ENCODE assay signal across 8 mouse cellular contexts in the genomic region with DNA sequence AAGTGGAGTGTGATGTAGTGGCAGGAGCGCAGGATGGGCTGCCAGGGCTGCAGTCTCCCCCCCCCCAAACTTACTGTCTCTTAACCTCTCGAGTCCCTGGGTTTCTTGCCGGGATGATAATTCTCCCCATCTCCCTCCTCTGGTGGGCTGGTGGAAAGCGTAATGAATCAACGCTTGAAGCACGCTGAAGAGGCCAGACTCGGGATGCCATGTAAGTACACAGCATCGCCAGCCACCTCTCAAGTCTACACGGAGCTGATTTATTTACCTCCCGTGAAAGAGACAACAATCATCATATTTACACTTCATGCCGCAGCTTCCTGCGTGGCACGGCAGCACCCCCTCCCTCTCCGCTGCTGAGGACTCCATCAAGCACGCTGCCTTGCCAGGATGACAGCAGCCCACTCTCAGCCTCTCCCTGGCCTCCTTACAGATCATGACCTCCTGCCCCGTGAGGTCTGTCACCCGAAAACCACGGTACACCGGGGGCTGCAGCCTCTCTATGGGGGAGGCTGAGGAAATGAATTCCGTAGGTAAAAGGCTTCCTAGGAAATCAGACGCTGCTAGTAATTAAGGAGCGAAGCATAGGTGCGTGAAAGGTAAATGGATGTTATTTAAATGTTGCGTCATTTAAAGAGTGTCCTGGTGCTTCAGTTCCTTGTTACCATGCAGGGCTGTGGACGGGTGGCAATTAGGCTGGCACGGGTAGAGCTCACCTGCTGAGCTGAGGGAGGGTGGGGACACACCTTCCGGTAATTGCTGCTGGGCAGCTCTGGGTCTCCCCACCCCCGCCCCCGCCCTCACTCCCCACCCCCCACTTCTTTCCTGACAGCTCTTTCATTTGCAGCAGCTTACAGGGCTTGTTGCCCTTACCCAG.
DNase-seq lines count a peak whose midpoint lies in the region; ATAC-seq lines count a peak whose summit lies in the region.

No protein-coding gene starts in this region.

- ATAC-seq in kidney, embryonic 15.5 days (replicated peaks; ENCODE audit: low FRiP score), result no peak
- ATAC-seq in embryonic facial prominence, embryonic 15.5 days (ENCODE audit: insufficient number of reproducible peaks, low FRiP score, low TSS enrichment, low read depth), result no peak
- ATAC-seq in intestine, embryonic 15.5 days, result no peak
- peak; percentile 33; the same call in 1 of the 2 replicates for ATAC-seq in neural tube, embryonic 12.5 days (ENCODE audit: low FRiP score, low read depth)

- no peaks in the 10 kb centered on the region for H3K9me3 ChIP-seq in kidney, embryonic 15.5 days (replicated peaks)
- H3K9me3 ChIP-seq in embryonic facial prominence, embryonic 15.5 days (replicated peaks), result no peaks in the 10 kb centered on the region
- no peaks in the 10 kb centered on the region for H3K9me3 ChIP-seq in intestine, embryonic 15.5 days
- H3K9me3 ChIP-seq in neural tube, embryonic 12.5 days, result no peaks in the 10 kb centered on the region

- H3K27me3 ChIP-seq in kidney, embryonic 15.5 days, result peaks cover 52% of the 10 kb centered on the region
- H3K27me3 ChIP-seq in embryonic facial prominence, embryonic 15.5 days, result peaks cover 30% of the 10 kb centered on the region
- H3K27me3 ChIP-seq in intestine, embryonic 15.5 days (replicated peaks), result peaks cover 27% of the 10 kb centered on the region
- peaks cover 43% of the 10 kb centered on the region for H3K27me3 ChIP-seq in neural tube, embryonic 12.5 days (replicated peaks)

- 6% methylated on average over 29 of the region's 29 CpGs for WGBS in kidney, embryonic 15.5 days
- WGBS in embryonic facial prominence, embryonic 15.5 days, result 9% methylated on average over 29 of the region's 29 CpGs
- 10% methylated on average over 29 of the region's 29 CpGs for WGBS in intestine, embryonic 15.5 days
- 5% methylated on average over 29 of the region's 29 CpGs for WGBS in neural tube, embryonic 12.5 days

- no peak overlapping the region for H3K27ac ChIP-seq in kidney, embryonic 15.5 days
- no peak overlapping the region for H3K27ac ChIP-seq in embryonic facial prominence, embryonic 15.5 days (replicated peaks)
- no peak overlapping the region for H3K27ac ChIP-seq in intestine, embryonic 15.5 days
- H3K27ac ChIP-seq in neural tube, embryonic 12.5 days, result no peak overlapping the region

- no peak for DNase-seq in kidney, postnatal 10 days
- no peak for DNase-seq in spleen, postnatal 36 days (ENCODE audit: low spot score in 2 of 2)
- no peak for DNase-seq in B cell, adult 2 months
- no peak for DNase-seq in adrenal gland, postnatal 25 days

- no peak overlapping the region for H3K9ac ChIP-seq in kidney, embryonic 15.5 days
- H3K9ac ChIP-seq in embryonic facial prominence, embryonic 15.5 days, result no peak overlapping the region
- no peak overlapping the region for H3K9ac ChIP-seq in intestine, embryonic 15.5 days
- H3K9ac ChIP-seq in neural tube, embryonic 12.5 days, result peak overlapping the region; percentile 38; the same call in 1 of the 2 replicates

- peak overlapping the region; percentile 46 for H3K4me2 ChIP-seq in kidney, embryonic 15.5 days
- H3K4me2 ChIP-seq in embryonic facial prominence, embryonic 15.5 days (replicated peaks), result peak overlapping the region; percentile 38
- H3K4me2 ChIP-seq in intestine, embryonic 15.5 days (replicated peaks), result peak overlapping the region; percentile 34
- H3K4me2 ChIP-seq in neural tube, embryonic 12.5 days (replicated peaks), result peak overlapping the region; percentile 49

- H3K4me1 ChIP-seq in kidney, embryonic 15.5 days, result peaks cover 31% of the 10 kb centered on the region
- peaks cover 37% of the 10 kb centered on the region for H3K4me1 ChIP-seq in embryonic facial prominence, embryonic 15.5 days
- peaks cover 15% of the 10 kb centered on the region for H3K4me1 ChIP-seq in intestine, embryonic 15.5 days (replicated peaks)
- H3K4me1 ChIP-seq in neural tube, embryonic 12.5 days, result peaks cover 39% of the 10 kb centered on the region

- H3K36me3 ChIP-seq in kidney, embryonic 15.5 days, result no peaks in the 10 kb centered on the region
- no peaks in the 10 kb centered on the region for H3K36me3 ChIP-seq in embryonic facial prominence, embryonic 15.5 days
- no peaks in the 10 kb centered on the region for H3K36me3 ChIP-seq in intestine, embryonic 15.5 days
- H3K36me3 ChIP-seq in neural tube, embryonic 12.5 days, result no peaks in the 10 kb centered on the region

- H3K4me3 ChIP-seq in kidney, embryonic 15.5 days (replicated peaks), result peak overlapping the region; percentile 21
- peak overlapping the region; percentile 21; the same call in 1 of the 2 replicates for H3K4me3 ChIP-seq in embryonic facial prominence, embryonic 15.5 days (replicated peaks)
- 0 out of 2 replicates have a peak overlapping the region, but pooled peaks have one; percentile 2 for H3K4me3 ChIP-seq in intestine, embryonic 15.5 days (replicated peaks)
- H3K4me3 ChIP-seq in neural tube, embryonic 12.5 days, result peak overlapping the region; percentile 13; the same call in 1 of the 2 replicates
